Mouse (Mus musculus): ENCODE data around the gene Tmem245.

- TF ChIP-seq USF1 (IDR thresholded peaks at IDR 0.05; ENCODE audit: low read depth) (no peak), POLR2A (IDR thresholded peaks at IDR 0.05; ENCODE audit: insufficient read length, low read depth) (no peak), TCF3 (IDR thresholded peaks at IDR 0.05; ENCODE audit: insufficient read length, low read depth) (no peak), REST (IDR thresholded peaks at IDR 0.05; ENCODE audit: insufficient read depth, insufficient read length) (no peak), TCF12 (IDR thresholded peaks at IDR 0.05; ENCODE audit: insufficient read depth, poor library complexity, severe bottlenecking) (no peak), MYOD1 (IDR thresholded peaks at IDR 0.05; ENCODE audit: control insufficient read depth in 1 of 3, insufficient read length in 2 of 3, low read depth in 2 of 3) (no peak), CEBPB (IDR thresholded peaks at IDR 0.05; ENCODE audit: insufficient read depth, poor library complexity, severe bottlenecking) (no peak), MYOG (IDR thresholded peaks at IDR 0.05; ENCODE audit: control insufficient read depth in 1 of 3, insufficient read depth in 1 of 3, insufficient read length in 2 of 3, low read depth in 2 of 3) (no peak), MAX (IDR thresholded peaks at IDR 0.05; ENCODE audit: low read depth) (no peak)
Observed at GRCm38 (mm10) chr4:56847400-56847799, 99.8 kb downstream of the Tmem245 start.

Data from myocyte (in vitro differentiated cells).